Comparison of ENCODE assay signal across 16 mouse cellular contexts in the genomic region with DNA sequence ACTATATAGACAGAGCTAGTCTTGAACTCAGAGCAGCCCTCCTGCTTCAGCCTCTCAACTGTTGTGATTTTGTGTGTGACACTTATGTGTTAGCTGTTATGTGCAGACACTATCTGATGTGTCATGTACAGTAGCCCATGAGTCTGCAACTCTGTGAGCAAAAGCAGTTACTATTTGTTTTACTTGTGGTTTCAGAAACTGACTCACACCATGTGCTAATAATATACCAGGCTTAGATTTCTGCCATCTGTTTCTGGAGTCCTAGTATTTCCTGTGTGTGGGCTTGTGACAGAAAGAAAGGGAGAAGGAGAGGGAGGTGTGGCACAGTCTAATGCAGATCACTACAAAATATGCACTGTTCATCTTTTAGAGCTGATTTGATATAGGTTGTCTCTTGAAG. TPM values are rescaled to one million over a fixed set of nuclear protein-coding genes. Genes with fewer than 3 reads are reported as not detected.
DNase-seq lines count a peak whose midpoint lies in the region; ATAC-seq and TF ChIP-seq lines count a peak whose summit lies in the region.
"Had no signal": no experiment of that assay in that cellular context is flagged by ENCODE, and none has a peak within 500 bp of the region (broad histone marks: within the 10 kb centered on the region; RNA-seq: fewer than 3 reads in every experiment).

No protein-coding gene starts in this region.

- no peak overlapping the region for H3K4me3 ChIP-seq in gastrocnemius, adult 2 months
- H3K4me3 ChIP-seq in bone marrow macrophage, adult 2 months (ENCODE audit: insufficient read depth, low read length), result no peak overlapping the region
- no peak overlapping the region for H3K4me3 ChIP-seq in kidney, embryonic 15.5 days (replicated peaks)
- H3K4me3 ChIP-seq: left cerebral cortex, adult 2 months; lung, embryonic 15.5 days; megakaryocyte, embryonic 14.5 days had no signal

- TF ChIP-seq POLR2A in bone marrow macrophage, adult 2 months (IDR thresholded peaks at IDR 0.05; ENCODE audit: borderline replicate concordance, low read depth, low read length), result no peak

- intact Hi-C loops in gastrocnemius, adult 2 months (cut with DNase I), result no loop called here

- H3K4me1 ChIP-seq in bone marrow macrophage, adult 2 months (ENCODE audit: control insufficient read depth, insufficient read depth, low read length), result peaks cover 19% of the 10 kb centered on the region
- no peaks in the 10 kb centered on the region for H3K4me1 ChIP-seq in kidney, embryonic 15.5 days
- H3K4me1 ChIP-seq: lung, embryonic 15.5 days had no signal

- H3K9ac ChIP-seq in kidney, embryonic 15.5 days, result no peak overlapping the region
- H3K9ac ChIP-seq: lung, embryonic 15.5 days had no signal

- no peaks in the 10 kb centered on the region for H3K27me3 ChIP-seq in kidney, embryonic 15.5 days
- H3K27me3 ChIP-seq: lung, embryonic 15.5 days; megakaryocyte, embryonic 14.5 days had no signal

- peak overlapping the region; percentile 77 for H3K27ac ChIP-seq in gastrocnemius, adult 2 months
- peak overlapping the region; percentile 76 for H3K27ac ChIP-seq in bone marrow macrophage, adult 2 months (ENCODE audit: insufficient read depth, low read depth, low read length)
- H3K27ac ChIP-seq in kidney, embryonic 15.5 days, result no peak overlapping the region
- H3K27ac ChIP-seq: left cerebral cortex, adult 2 months; lung, embryonic 15.5 days had no signal

- no peak for DNase-seq in gastrocnemius, adult 2 months
- DNase-seq in gastrocnemius, postnatal 4 days (ENCODE audit: low spot score in 2 of 2), result no peak
- peak; percentile 94 for DNase-seq in 416B (ENCODE audit: low read depth)
- DNase-seq in left cerebral cortex, adult 9 months (ENCODE audit: low spot score in 2 of 2), result peak; percentile 49 to 54
- no peak for DNase-seq in urinary bladder, postnatal 25 days (ENCODE audit: low spot score)
- no peak for DNase-seq in kidney, postnatal 10 days
- DNase-seq: adrenal gland, adult 8-10 months; heart, adult 11 months; liver had no signal

- no peaks in the 10 kb centered on the region for H3K9me3 ChIP-seq in kidney, embryonic 15.5 days (replicated peaks)
- H3K9me3 ChIP-seq: lung, embryonic 15.5 days; megakaryocyte, embryonic 14.5 days had no signal

- ATAC-seq in kidney, embryonic 15.5 days (replicated peaks; ENCODE audit: low FRiP score), result no peak
- ATAC-seq: forebrain, embryonic 16.5 days; hindbrain, embryonic 16.5 days had no signal

- no peak for TF ChIP-seq CTCF in gastrocnemius, adult 2 months (IDR thresholded peaks at IDR 0.05)
- TF ChIP-seq CTCF in bone marrow macrophage, adult 2 months (IDR thresholded peaks at IDR 0.05; ENCODE audit: low read depth, low read length), result no peak

- peaks cover 95% of the 10 kb centered on the region for H3K36me3 ChIP-seq in kidney, embryonic 15.5 days

- H3K4me2 ChIP-seq in kidney, embryonic 15.5 days, result no peak overlapping the region
- H3K4me2 ChIP-seq: lung, embryonic 15.5 days had no signal

RNA-seq across cellular contexts. Expression of a gene that starts 13.5 kb away (rescaled TPM):
- total RNA-seq in gastrocnemius, adult 2 months (2021), result 100 to 1,000 TPM; 134 to 157 TPM
- total RNA-seq in gastrocnemius, postnatal 4 days (2021), result 100 to 1,000 TPM; 104 to 109 TPM
- 31.6 and 32.1 TPM in 2 replicates for polyA plus RNA-seq in bone marrow macrophage, adult 2 months (2012; ENCODE audit: insufficient read depth, insufficient read length, missing spikeins)
- 142 and 160 TPM in 2 replicates for polyA plus RNA-seq in kidney, embryonic 15.5 days (2015; fragmentation: Nextera tagmentation; extraction: Ambion mirVana)

RNA-seq across cellular contexts. Expression of a gene that starts 44.4 kb away (rescaled TPM):
- 10 to 100 TPM; 14.7 to 23.0 TPM for total RNA-seq in gastrocnemius, adult 2 months (2021)
- 10 to 100 TPM; 20.9 to 25.6 TPM for total RNA-seq in gastrocnemius, postnatal 4 days (2021)
- 16.8 and 21.7 TPM in 2 replicates for polyA plus RNA-seq in bone marrow macrophage, adult 2 months (2012; ENCODE audit: insufficient read depth, insufficient read length, missing spikeins)
- 53.2 and 54.3 TPM in 2 replicates for polyA plus RNA-seq in kidney, embryonic 15.5 days (2015; fragmentation: Nextera tagmentation; extraction: Ambion mirVana)

RNA-seq across cellular contexts. Expression of a gene that starts 47.2 kb away (rescaled TPM):
- total RNA-seq in gastrocnemius, adult 2 months (2021), result 10 to 100 TPM; 35.2 to 43.2 TPM
- total RNA-seq in gastrocnemius, postnatal 4 days (2021), result 10 to 100 TPM; 49.3 to 52.6 TPM
- polyA plus RNA-seq in bone marrow macrophage, adult 2 months (2012; ENCODE audit: insufficient read depth, insufficient read length, missing spikeins), result 16.2 and 17.1 TPM in 2 replicates
- polyA plus RNA-seq in kidney, embryonic 15.5 days (2015; fragmentation: Nextera tagmentation; extraction: Ambion mirVana), result 30.4 and 32.7 TPM in 2 replicates

Comparison
In these comparisons a context has a peak if more than half of its experiments do, and no peak if none do; other contexts are left out.
1. DNase-seq: peak in 416B (single experiment) and left cerebral cortex, adult 9 months (2 of 2); none in gastrocnemius, adult 2 months (single experiment), gastrocnemius, postnatal 4 days (0 of 2), urinary bladder, postnatal 25 days (single experiment) and kidney, postnatal 10 days (single experiment).